Mouse (Mus musculus): ENCODE data around the gene Lamb2.

DNA sequence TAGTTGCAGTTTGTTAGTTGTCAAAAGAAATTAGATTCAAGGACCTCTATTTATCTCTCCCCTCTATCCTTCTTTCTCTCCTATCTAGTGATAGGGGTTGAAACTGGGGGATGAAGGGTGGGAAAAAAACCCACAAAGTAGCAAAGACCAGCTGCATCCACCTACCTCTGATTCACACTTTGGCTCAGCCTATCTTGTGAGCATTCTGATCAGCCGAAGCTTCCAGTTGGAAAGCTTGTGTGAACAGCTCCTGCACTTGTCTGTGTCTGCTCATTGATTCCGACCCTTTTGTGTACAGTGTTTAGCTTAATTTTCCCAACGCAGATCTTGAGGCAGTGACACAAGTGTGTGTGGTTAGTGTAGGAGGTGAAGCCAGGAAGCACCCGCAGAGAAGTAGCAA is 26.1 kb upstream of the Lamb2 start:
- TF ChIP-seq CTCF (IDR thresholded peaks at IDR 0.05) = no peak
- no peak for TF ChIP-seq EP300 (IDR thresholded peaks at IDR 0.05)
